In genomic region chr7:143612215-143612614, GRCm38 (mm10) we compare ENCODE assay signal across 13 mouse cellular contexts. TPM values are rescaled to one million over a fixed set of nuclear protein-coding genes. Genes with fewer than 3 reads are reported as not detected.
DNase-seq lines count a peak whose midpoint lies in the region; ATAC-seq and TF ChIP-seq lines count a peak whose summit lies in the region.
"Had no signal": no experiment of that assay in that cellular context is flagged by ENCODE, and none has a peak within 500 bp of the region (broad histone marks: within the 10 kb centered on the region; RNA-seq: fewer than 3 reads in every experiment).

No protein-coding gene starts in this region.

- DNase-seq in liver, adult 2 months (ENCODE audit: extremely low read depth, low read depth, low spot score) = no peak
- no peak for DNase-seq in liver, embryonic 11.5 days (ENCODE audit: low spot score)
- peak; percentile 49 to 54 for DNase-seq in B cell, adult 2 months
- DNase-seq in urinary bladder, postnatal 10 days (ENCODE audit: low spot score) = no peak
- no peak for DNase-seq in ovary, postnatal 10 days (ENCODE audit: low spot score)
- DNase-seq: adrenal gland, adult 2 months; cerebellum, adult 8-10 months; layer of hippocampus, postnatal 36 days had no signal

- H3K27me3 ChIP-seq in liver, adult 2 months (ENCODE audit: control insufficient read depth, insufficient read depth, low read length) = no peaks in the 10 kb centered on the region
- H3K27me3 ChIP-seq in liver, embryonic 11.5 days (replicated peaks; ENCODE audit: control insufficient read depth, insufficient read depth, low read length) = no peaks in the 10 kb centered on the region
- no peaks in the 10 kb centered on the region; the same call in 1 of the 2 replicates for H3K27me3 ChIP-seq in ES-Bruce4 (ENCODE audit: control insufficient read depth, insufficient read depth, low read length, poor library complexity, severe bottlenecking)
- H3K27me3 ChIP-seq: embryonic facial prominence, embryonic 13.5 days; lung, embryonic 15.5 days had no signal

- H3K4me2 ChIP-seq in liver, embryonic 11.5 days = no peak overlapping the region
- H3K4me2 ChIP-seq: embryonic facial prominence, embryonic 13.5 days; lung, embryonic 15.5 days had no signal

- H3K9me3 ChIP-seq in liver, embryonic 11.5 days (ENCODE audit: control insufficient read depth, low read length) = no peaks in the 10 kb centered on the region
- no peaks in the 10 kb centered on the region for H3K9me3 ChIP-seq in ES-Bruce4 (replicated peaks; ENCODE audit: control insufficient read depth, insufficient read depth, low read length, poor library complexity, severe bottlenecking)
- H3K9me3 ChIP-seq: embryonic facial prominence, embryonic 13.5 days; lung, embryonic 15.5 days had no signal

- H3K4me1 ChIP-seq in liver, adult 2 months (ENCODE audit: control insufficient read depth, insufficient read depth, low read length) = no peaks in the 10 kb centered on the region
- H3K4me1 ChIP-seq in liver, embryonic 11.5 days (replicated peaks; ENCODE audit: control insufficient read depth, insufficient read depth, low read length) = no peaks in the 10 kb centered on the region
- no peaks in the 10 kb centered on the region for H3K4me1 ChIP-seq in ES-Bruce4 (ENCODE audit: control insufficient read depth, insufficient read depth, low read length)
- H3K4me1 ChIP-seq: embryonic facial prominence, embryonic 13.5 days had no signal

- no peak for TF ChIP-seq POLR2A in liver, adult 2 months (IDR thresholded peaks at IDR 0.05; ENCODE audit: extremely low read depth, insufficient read depth, low read length)
- no peak for TF ChIP-seq POLR2A in ES-Bruce4 (IDR thresholded peaks at IDR 0.05; ENCODE audit: insufficient read depth, low read length)

- H3K4me3 ChIP-seq in liver, adult 2 months (ENCODE audit: insufficient read depth, low read depth, low read length) = no peak overlapping the region
- no peak overlapping the region for H3K4me3 ChIP-seq in liver, embryonic 11.5 days (ENCODE audit: low read depth, low read length)
- no peak overlapping the region for H3K4me3 ChIP-seq in ES-Bruce4 (ENCODE audit: low read depth, low read length)
- H3K4me3 ChIP-seq: embryonic facial prominence, embryonic 13.5 days; lung, embryonic 15.5 days had no signal

- no peak for TF ChIP-seq EP300 in ES-Bruce4 (IDR thresholded peaks at IDR 0.05; ENCODE audit: insufficient read depth, low read depth, low read length)

- 69% methylated on average over 3 of the region's 3 CpGs for WGBS in liver, adult 2 months
- 51% methylated on average over 3 of the region's 3 CpGs for WGBS in liver, embryonic 11.5 days

- H3K36me3 ChIP-seq in liver, adult 2 months (ENCODE audit: control insufficient read depth, insufficient read depth, low read length) = no peaks in the 10 kb centered on the region
- no peaks in the 10 kb centered on the region for H3K36me3 ChIP-seq in liver, embryonic 11.5 days (ENCODE audit: control insufficient read depth, insufficient read depth, low read length)
- H3K36me3 ChIP-seq in ES-Bruce4 (ENCODE audit: control insufficient read depth, insufficient read depth, low read length, poor library complexity, severe bottlenecking) = no peaks in the 10 kb centered on the region
- H3K36me3 ChIP-seq: embryonic facial prominence, embryonic 13.5 days; lung, embryonic 15.5 days had no signal

- no peak overlapping the region for H3K9ac ChIP-seq in liver, adult 2 months (ENCODE audit: low read depth, low read length)
- no peak overlapping the region for H3K9ac ChIP-seq in liver, embryonic 11.5 days (ENCODE audit: low read depth, low read length)
- H3K9ac ChIP-seq in ES-Bruce4 (ENCODE audit: low read depth, poor library complexity, severe bottlenecking) = no peak overlapping the region
- H3K9ac ChIP-seq: embryonic facial prominence, embryonic 13.5 days; lung, embryonic 15.5 days had no signal

- H3K27ac ChIP-seq in liver, adult 2 months (replicated peaks; ENCODE audit: insufficient read depth, low read depth, low read length) = no peak overlapping the region
- no peak overlapping the region for H3K27ac ChIP-seq in liver, embryonic 11.5 days (ENCODE audit: low read depth, low read length)
- no peak overlapping the region for H3K27ac ChIP-seq in ES-Bruce4 (ENCODE audit: insufficient read depth, low read length)
- H3K27ac ChIP-seq: embryonic facial prominence, embryonic 13.5 days; lung, embryonic 15.5 days had no signal

- TF ChIP-seq CTCF in liver, adult 2 months (IDR thresholded peaks at IDR 0.05; ENCODE audit: low read depth, low read length) = peak; percentile 49; the same call in 1 of the 2 replicates
- TF ChIP-seq CTCF in ES-Bruce4 (IDR thresholded peaks at IDR 0.05; ENCODE audit: low read depth, low read length) = peak; percentile 60

- H3K79me2 ChIP-seq in liver, adult 2 months (ENCODE audit: control insufficient read depth, insufficient read depth, low read length) = no peaks in the 10 kb centered on the region

- ATAC-seq in liver, embryonic 11.5 days (replicated peaks; ENCODE audit: low FRiP score) = no peak
- ATAC-seq in erythroid progenitor cell, adult 5-6 weeks (replicated peaks; ENCODE audit: low FRiP score, poor library complexity, severe bottlenecking) = 0 out of 2 replicates have a peak, but pooled peaks have one; percentile 60
- ATAC-seq: intestine, embryonic 16.5 days had no signal

RNA-seq across cellular contexts. Expression of gene Cars, which starts 12.3 kb away (rescaled TPM):
- 13.6 and 17.9 TPM in 2 replicates for total RNA-seq in liver, adult 2 months (2014; rRNA removed)
- polyA plus RNA-seq in liver, adult 2 months (2012; rRNA removed) = 15.2 and 20.0 TPM in 2 replicates
- polyA plus RNA-seq in liver, embryonic 11.5 days (2014; fragmentation: Nextera tagmentation; extraction: Ambion mirVana) = 100 and 107 TPM in 2 replicates
- polyA plus RNA-seq in ES-Bruce4 (2011; ENCODE audit: insufficient read depth, insufficient read length, low read depth, missing spikeins) = 143 and 149 TPM in 2 replicates
- total RNA-seq in erythroid progenitor cell, adult 5-6 weeks (2015; ENCODE audit: low replicate concordance) = 139 and 184 TPM in 2 replicates
- 212 and 322 TPM in 2 replicates for total RNA-seq in erythroid progenitor cell, adult 5-6 weeks (2017; ENCODE audit: low replicate concordance)

RNA-seq across cellular contexts. Expression of gene Tnfrsf26, which starts 16.3 kb away (rescaled TPM):
- total RNA-seq in liver, adult 2 months (2014; rRNA removed) = 0.37 and 0.87 TPM in 2 replicates
- polyA plus RNA-seq in liver, adult 2 months (2012; rRNA removed) = 0.12 and 0.26 TPM in 2 replicates
- 0.73 and 0.92 TPM in 2 replicates for polyA plus RNA-seq in liver, embryonic 11.5 days (2014; fragmentation: Nextera tagmentation; extraction: Ambion mirVana)
- not detected in 2 replicates for polyA plus RNA-seq in ES-Bruce4 (2011; ENCODE audit: insufficient read depth, insufficient read length, low read depth, missing spikeins)
- 5.0 and 5.9 TPM in 2 replicates for total RNA-seq in erythroid progenitor cell, adult 5-6 weeks (2015; ENCODE audit: low replicate concordance)
- 0.51 and 1.7 TPM in 2 replicates for total RNA-seq in erythroid progenitor cell, adult 5-6 weeks (2017; ENCODE audit: low replicate concordance)

RNA-seq across cellular contexts. Expression of gene Tnfrsf22, which starts 37.2 kb away (rescaled TPM):
- total RNA-seq in liver, adult 2 months (2014; rRNA removed) = 0.37 and 0.40 TPM in 2 replicates
- 0.68 and 0.93 TPM in 2 replicates for polyA plus RNA-seq in liver, adult 2 months (2012; rRNA removed)
- 2.6 and 3.9 TPM in 2 replicates for polyA plus RNA-seq in liver, embryonic 11.5 days (2014; fragmentation: Nextera tagmentation; extraction: Ambion mirVana)
- 6.1 and 9.2 TPM in 2 replicates for polyA plus RNA-seq in ES-Bruce4 (2011; ENCODE audit: insufficient read depth, insufficient read length, low read depth, missing spikeins)
- 1.7 and 16.6 TPM in 2 replicates for total RNA-seq in erythroid progenitor cell, adult 5-6 weeks (2015; ENCODE audit: low replicate concordance)
- total RNA-seq in erythroid progenitor cell, adult 5-6 weeks (2017; ENCODE audit: low replicate concordance) = not detected in 2 replicates

Comparison
In these comparisons a context has a peak if more than half of its experiments do, and no peak if none do; other contexts are left out.
1. DNase-seq: peak in B cell, adult 2 months (2 of 2); none in liver, adult 2 months (single experiment), liver, embryonic 11.5 days (single experiment), urinary bladder, postnatal 10 days (single experiment) and ovary, postnatal 10 days (single experiment).